8 mouse cellular contexts compared by ENCODE assay signal in the genomic region with DNA sequence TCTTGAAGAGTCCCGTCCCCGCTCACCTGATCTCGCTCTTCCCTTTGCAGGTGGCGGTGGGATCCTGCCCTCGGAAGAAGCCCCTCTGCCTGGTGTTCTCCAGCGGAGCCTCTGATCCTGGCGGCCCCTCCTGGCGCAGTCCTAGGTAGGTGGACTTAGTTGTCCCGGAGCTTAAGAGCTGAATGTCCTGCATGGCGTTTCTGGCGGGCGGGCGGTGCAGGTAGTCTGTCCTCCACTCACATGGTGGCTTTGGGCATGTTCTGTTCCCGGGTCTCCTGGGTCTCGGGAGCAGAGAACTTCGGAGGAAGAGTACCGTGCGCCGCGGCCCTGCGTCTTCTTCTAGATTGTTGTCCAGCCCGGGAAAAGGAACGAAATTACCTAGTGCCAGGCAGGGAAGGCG. TPM values are rescaled to one million over a fixed set of nuclear protein-coding genes. Genes with fewer than 3 reads are reported as not detected.
DNase-seq lines count a peak whose midpoint lies in the region; ATAC-seq and TF ChIP-seq lines count a peak whose summit lies in the region.

No protein-coding gene starts in this region.

- WGBS in kidney, adult 2 months, result under 1% methylated on average over 24 of the region's 24 CpGs
- WGBS in midbrain, embryonic 12.5 days, result under 1% methylated on average over 24 of the region's 24 CpGs

- no peaks in the 10 kb centered on the region for H3K36me3 ChIP-seq in kidney, adult 2 months (ENCODE audit: control insufficient read depth, insufficient read depth, low read length)
- H3K36me3 ChIP-seq in midbrain, embryonic 12.5 days, result peaks cover 17% of the 10 kb centered on the region

- no peak for TF ChIP-seq POLR2A in kidney, adult 2 months (IDR thresholded peaks at IDR 0.05; ENCODE audit: low read depth, low read length)

- peaks cover 6% of the 10 kb centered on the region; the same call in 1 of the 2 replicates for H3K4me1 ChIP-seq in kidney, adult 2 months (ENCODE audit: control insufficient read depth, insufficient read depth, low read length)
- H3K4me1 ChIP-seq in midbrain, embryonic 12.5 days, result peaks cover 19% of the 10 kb centered on the region

- no peaks in the 10 kb centered on the region for H3K9me3 ChIP-seq in midbrain, embryonic 12.5 days

- no peak for TF ChIP-seq CTCF in kidney, adult 2 months (conservative IDR thresholded peaks at IDR 0.05; ENCODE audit: insufficient read depth, insufficient read length, low read depth, low read length)

- peak overlapping the region; percentile 83 for H3K9ac ChIP-seq in midbrain, embryonic 12.5 days (replicated peaks)

- H3K4me2 ChIP-seq in midbrain, embryonic 12.5 days (replicated peaks), result peak overlapping the region; percentile 77

- no peaks in the 10 kb centered on the region for H3K27me3 ChIP-seq in kidney, adult 2 months (replicated peaks; ENCODE audit: control insufficient read depth, insufficient read depth, low read length)
- no peaks in the 10 kb centered on the region for H3K27me3 ChIP-seq in midbrain, embryonic 12.5 days

- H3K4me3 ChIP-seq in kidney, adult 2 months (ENCODE audit: insufficient read depth, low read depth, low read length), result peak overlapping the region; percentile 82
- peak overlapping the region; percentile 69 for H3K4me3 ChIP-seq in midbrain, embryonic 12.5 days

- peak; percentile 37; the same call in 1 of the 2 replicates for ATAC-seq in erythroblast, adult 5-6 weeks (replicated peaks; ENCODE audit: low FRiP score, poor library complexity, severe bottlenecking)
- no peak for ATAC-seq in midbrain, embryonic 12.5 days (ENCODE audit: low FRiP score, low read depth)

- H3K27ac ChIP-seq in kidney, adult 2 months (ENCODE audit: insufficient read depth, low read depth, low read length), result no peak overlapping the region
- 0 out of 2 replicates have a peak overlapping the region, but pooled peaks have one; percentile 92 for H3K27ac ChIP-seq in midbrain, embryonic 12.5 days (replicated peaks)

- DNase-seq in kidney, adult 2 months, result peak; percentile 40
- no peak for DNase-seq in kidney, adult 18-20 months
- peak; percentile 14 for DNase-seq in MEL-GATA-1-ER (ENCODE audit: extremely low read depth, low read depth)
- DNase-seq in kidney, postnatal 10 days, result peak; percentile 60
- no peak for DNase-seq in retina, postnatal 1 day
- DNase-seq in spleen, adult 18-20 months, result no peak

RNA-seq across cellular contexts. Expression of a gene that starts 0.3 kb away (rescaled TPM):
- polyA plus RNA-seq in kidney, adult 2 months (2012; rRNA removed), result 5.0 and 6.9 TPM in 2 replicates
- 2.7 TPM in 1 of 2 replicates, not detected in the other for total RNA-seq in erythroblast, adult 5-6 weeks (2015; ENCODE audit: low replicate concordance)
- 1.1 and 4.5 TPM in 2 replicates for total RNA-seq in erythroblast, adult 5-6 weeks (2017; ENCODE audit: low replicate concordance)
- polyA plus RNA-seq in midbrain, embryonic 12.5 days (2016; fragmentation: Nextera tagmentation; extraction: Ambion mirVana), result 2.1 TPM in 2 replicates

RNA-seq across cellular contexts. Expression of a gene that starts 0.5 kb away (rescaled TPM):
- polyA plus RNA-seq in kidney, adult 2 months (2012; rRNA removed), result 10.7 and 15.8 TPM in 2 replicates
- total RNA-seq in erythroblast, adult 5-6 weeks (2015; ENCODE audit: low replicate concordance), result 2.3 and 10.6 TPM in 2 replicates
- 0.94 and 5.6 TPM in 2 replicates for total RNA-seq in erythroblast, adult 5-6 weeks (2017; ENCODE audit: low replicate concordance)
- 11.0 and 11.2 TPM in 2 replicates for polyA plus RNA-seq in midbrain, embryonic 12.5 days (2016; fragmentation: Nextera tagmentation; extraction: Ambion mirVana)

Comparison
In these comparisons a context has a peak if more than half of its experiments do, and no peak if none do; other contexts are left out.
1. DNase-seq: peak in kidney, adult 2 months (single experiment), MEL-GATA-1-ER (single experiment) and kidney, postnatal 10 days (single experiment); none in kidney, adult 18-20 months (single experiment), retina, postnatal 1 day (single experiment) and spleen, adult 18-20 months (0 of 2).